Mouse (Mus musculus): ENCODE data around the gene Cirbp.
A peak's percentile ranks its signal among the peaks of the same experiment; 100 is the strongest.

Gene Cirbp

DNA sequence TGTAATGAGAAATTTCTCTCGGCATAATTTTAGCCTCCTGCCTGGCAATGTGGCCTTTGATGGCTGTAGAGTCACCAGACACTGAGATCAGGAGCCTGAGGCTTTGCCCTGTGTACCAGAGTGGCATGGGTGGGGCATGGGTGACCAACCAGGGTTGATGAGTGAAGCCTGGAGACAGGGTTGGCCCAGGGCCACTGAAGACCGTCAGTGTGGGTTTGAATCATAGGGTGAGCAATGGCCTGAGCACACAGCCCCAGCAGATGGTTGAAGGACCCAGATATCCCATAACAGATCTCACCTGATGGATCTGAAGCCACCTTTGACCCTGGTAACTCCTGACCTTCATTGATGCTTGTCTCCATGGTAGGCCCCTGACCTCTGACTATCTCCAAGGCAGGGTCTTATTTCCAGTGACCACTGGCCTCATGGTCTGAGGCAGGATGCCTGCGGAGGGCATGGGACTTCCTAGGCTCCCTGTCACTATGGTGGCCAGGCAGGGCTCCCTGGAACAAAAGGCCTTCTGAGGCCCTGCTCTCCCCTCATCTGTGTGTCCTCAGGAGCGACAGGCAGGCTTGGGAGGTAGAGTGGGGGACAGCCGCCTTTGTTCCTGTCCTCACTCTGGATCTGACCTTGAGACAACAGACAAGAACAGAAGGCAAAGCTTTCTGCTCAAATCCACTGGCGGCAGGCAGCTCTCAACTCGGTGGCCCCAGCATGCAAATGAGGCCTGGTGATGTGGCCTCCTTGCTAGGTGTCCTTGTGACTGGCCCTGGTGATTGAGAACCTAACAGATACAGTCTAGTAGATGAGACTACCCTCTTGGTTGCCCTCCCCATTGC is 11.9 kb downstream of the Cirbp start:
- no peak for DNase-seq (ENCODE audit: low read depth)

DNA sequence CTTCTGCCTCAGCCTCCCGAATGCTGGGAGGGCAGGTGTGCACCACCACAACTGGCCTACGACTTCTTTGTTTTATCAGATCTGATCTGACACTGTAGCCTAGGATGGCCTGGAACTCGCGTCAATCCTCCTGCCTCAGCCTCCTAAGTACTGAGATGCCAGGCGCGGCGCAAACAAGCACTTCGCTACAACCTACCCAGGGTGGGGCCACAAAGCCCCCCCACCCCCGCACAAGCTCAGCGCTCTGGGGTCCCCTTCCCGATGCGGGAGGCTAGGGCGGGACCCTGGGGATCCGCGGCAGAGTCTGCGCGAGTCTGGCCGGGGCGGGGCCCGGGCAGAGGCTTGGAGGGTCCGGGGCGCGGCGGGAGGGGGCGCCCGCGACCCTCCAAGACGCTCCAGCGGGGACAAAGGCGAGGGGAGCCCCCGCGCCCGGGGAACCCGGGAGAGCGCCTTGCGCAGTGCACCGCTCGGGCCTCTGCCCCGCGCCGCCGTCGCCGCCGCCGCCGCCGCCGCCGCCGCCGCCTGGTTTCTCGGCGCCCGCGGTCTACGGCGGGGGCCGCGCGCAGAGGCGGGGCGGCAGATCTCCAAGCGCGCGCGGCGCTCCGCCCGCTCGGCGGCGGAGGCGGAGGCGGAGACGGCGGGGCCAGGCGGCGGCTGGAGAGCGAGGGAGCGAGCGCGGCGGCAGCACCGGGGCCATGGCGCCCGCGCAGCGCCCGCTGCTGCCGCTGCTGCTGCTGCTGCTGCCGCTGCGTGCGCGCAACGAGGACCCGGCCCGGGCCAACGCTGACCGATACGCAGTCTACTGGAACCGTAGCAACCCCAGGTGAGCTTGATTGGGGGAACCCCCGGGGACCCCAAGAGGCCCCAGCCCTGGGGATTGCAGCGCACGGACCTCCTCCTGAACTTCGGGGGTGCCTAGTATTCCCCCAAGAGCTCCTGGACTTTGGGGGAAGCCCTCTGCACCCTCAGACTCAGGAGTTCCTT is 13.6 kb downstream of the Cirbp start, which contains the start of gene Efna2:
Gene Efna2 (plus strand): TSS at position 415 of the 984 bp plus-strand sequence.
- DNase-seq (ENCODE audit: low read depth) = no peak

DNA sequence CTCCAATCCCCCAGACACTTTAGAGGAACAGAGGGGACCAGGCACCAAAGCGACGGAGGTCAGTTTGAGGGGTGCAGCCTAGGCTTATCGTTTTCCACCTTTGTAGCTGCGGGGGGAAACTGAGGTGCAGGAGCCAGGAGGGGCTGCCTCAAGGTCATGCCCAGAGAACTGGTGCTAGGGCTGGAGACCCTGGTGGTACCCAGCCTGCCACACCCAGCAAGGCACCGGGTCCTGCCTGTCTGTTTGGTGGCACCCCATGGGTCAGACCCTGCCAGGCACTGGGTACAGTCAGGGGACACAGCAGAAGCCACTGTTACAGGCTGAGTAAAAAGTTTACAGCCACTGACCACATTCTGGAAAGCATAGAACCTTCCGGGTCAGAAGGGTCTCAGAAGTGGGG is 14.5 kb downstream of the Cirbp start:
- DNase-seq (ENCODE audit: low read depth) = no peak

DNA sequence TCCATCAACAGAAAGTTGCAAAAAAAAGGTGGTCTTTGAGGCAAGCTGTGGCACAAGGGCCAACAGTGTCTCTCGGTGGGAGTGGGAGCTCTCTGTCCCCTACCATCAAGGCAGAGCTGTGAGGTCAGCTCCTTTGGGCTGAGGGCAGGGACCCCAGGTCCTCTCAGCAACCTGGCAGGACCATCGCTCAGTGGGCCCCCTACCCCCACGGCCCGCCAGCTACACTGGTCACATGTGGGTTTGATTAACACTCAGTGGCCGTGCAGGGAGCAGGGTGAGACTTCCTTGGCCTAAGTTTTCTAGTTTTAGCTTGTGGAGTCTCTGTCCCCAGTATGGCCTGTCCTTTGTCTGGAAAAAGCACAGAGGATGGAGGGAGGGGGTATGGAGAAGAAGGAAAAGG is 15.0 kb downstream of the Cirbp start:
- no peak for DNase-seq (ENCODE audit: low read depth)

DNA sequence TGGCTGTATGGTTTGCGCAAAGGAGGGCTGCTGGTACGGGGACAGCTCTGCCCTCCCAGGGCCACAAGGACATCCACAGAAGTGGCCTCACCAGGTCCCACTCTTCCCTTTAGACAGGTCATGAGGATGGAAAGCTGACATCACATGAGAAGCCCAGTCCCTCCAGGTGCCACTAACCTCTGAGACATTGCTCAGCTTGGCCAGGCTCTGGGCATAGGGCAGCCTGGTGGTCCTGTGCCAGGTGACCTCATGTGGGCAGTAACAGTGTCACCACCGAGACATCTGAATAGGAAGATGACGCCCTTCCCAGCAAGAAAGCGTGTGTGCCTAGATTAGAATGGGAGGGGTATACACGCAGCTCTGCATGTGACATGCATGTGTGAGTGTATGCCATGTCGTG is 16.8 kb downstream of the Cirbp start:
- DNase-seq (ENCODE audit: low read depth) = no peak

DNA sequence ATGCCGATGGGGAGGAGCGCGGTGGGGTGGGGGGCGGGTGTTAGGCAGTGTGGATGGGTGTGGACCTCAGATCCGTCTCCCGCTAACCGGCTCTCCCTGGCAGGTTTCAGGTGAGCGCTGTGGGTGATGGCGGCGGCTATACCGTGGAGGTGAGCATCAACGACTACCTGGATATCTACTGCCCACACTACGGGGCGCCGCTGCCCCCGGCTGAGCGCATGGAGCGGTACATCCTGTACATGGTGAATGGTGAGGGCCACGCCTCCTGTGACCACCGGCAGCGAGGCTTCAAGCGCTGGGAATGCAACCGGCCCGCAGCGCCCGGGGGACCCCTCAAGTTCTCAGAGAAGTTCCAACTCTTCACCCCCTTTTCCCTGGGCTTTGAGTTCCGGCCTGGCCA is 20.9 kb downstream of the Cirbp start:
- no peak for DNase-seq (ENCODE audit: low read depth)

DNA sequence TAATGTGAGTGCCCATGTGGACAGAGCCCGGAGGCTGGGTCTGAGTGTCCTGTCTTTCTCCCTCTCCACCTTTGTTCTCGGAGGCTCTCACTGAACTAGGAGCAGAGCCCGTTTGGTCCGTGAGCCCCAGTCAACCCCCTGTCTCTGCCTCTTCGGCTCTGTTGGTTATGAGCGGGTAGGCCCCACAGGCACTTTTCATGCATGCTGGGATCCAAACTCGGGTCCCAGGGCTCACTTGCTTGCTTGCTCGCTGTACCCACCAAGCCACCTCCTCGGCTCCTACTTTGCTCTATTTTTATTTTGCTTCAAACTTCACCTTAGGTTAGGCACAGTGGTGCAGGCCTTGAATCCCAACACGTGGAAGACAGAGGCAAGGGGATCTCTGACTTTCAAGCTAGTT is 22.0 kb downstream of the Cirbp start:
- DNase-seq (ENCODE audit: low read depth) = no peak

DNA sequence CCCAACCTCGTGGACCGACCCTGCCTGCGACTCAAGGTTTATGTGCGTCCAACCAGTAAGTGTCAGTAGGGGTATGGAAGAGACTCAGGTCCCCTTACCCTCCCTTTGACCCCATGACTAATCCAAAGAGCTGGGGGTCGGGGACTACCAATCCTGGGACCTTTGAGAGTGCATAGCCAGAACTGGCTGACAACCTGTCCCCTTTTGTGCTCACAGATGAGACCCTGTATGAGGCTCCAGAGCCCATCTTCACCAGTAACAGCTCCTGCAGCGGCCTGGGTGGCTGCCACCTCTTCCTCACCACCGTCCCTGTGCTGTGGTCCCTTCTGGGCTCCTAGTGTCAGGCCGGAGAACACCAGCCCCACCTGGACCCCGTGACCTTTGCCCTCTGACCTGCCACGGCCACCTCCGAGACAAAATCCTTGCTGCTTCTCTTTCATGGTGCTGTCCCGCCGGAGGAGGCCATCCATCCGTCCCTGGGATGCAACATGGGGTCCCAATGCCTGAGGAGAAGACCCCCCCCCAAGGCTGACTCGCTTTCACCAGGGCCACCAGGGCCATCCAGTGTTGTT is 22.8 kb downstream of the Cirbp start:
- DNase-seq (ENCODE audit: low read depth) = no peak

DNA sequence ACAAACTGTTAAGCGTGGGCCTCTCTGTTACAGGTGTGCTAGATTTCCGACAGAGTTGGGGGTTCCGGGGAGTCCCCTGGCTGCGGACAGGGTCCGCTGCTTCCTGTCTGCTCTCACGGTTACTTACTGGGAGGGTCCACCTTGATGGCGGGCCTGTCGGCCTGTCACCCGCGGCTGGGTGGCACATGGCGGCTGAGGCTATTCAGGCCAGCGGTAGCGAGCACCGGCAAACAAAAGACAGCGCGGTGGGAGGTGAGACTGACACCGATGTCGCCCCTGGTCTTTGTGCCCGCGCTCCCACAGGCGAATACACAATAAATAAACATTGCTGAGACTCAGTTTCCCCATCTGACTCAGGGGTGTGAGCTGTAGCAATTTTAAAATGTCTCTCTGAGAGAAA is 24.2 kb downstream of the Cirbp start:
- no peak for DNase-seq (ENCODE audit: low read depth)

DNA sequence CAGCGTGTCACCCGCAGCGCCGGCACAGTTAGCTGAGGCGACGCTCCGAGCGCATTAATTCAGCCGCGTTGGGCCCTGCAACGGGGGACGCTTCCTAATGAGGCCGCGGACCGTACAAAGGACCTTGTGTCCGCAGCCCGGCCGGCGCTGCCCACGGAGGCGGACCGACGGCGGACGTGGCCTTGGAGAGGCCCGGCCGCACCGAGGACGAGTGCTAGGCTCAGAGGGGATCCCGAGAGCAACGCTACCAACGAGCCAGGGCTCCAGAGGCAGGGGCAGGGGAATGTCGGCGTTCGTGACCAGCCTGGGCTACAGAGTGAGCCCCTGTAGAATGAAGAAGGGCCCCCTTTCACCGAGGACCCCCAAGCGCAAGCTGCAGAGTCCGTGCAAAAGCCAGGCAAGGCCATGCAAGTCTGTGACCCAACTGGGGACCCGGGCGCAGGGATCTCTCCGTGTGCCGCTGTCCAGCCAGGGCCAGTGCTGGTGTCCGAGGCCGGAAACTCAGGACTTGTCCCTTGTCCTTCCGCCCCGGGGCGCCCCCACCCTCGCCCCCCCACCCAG is 24.8 kb downstream of the Cirbp start:
- no peak for DNase-seq (ENCODE audit: low read depth)

DNA sequence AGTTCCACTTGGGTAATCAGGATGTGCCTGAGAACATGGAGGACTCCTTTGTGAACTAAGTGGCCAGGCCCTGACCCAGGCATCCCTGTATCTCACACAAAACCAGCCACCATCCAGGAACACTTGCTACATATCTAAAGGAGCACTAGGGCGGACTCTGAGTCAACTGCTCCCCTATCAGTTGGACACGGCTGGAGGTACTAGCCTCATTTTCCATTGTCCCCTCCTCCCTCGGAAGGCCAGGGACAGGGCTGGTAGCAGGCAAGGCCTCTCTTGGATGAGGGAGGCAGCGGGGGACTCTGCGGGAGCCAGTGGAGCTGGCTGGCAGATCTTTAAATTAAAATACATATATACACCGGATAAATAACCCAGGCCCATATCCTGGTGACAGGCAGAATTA is 28.2 kb downstream of the Cirbp start:
- no peak for DNase-seq (ENCODE audit: low read depth)

DNA sequence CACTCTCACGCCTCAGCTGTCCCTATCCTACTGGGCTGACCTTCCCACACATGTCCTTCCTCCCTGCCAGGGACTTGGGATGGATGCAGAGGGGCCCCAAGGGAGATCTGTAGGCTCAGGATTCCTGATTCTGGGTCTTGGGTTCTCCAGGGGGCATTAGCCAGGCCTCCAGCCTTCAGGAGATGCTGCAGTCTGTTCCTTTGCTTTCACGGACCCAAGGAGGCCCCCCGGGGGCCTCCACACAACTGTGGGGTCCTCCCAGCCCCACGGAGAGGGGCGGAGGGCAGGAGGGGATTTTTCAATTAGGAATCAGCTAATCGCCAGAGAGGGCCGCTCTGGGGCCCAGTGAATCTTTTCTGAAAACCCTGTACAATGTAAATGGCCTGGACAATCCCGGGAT is 28.7 kb downstream of the Cirbp start:
- DNase-seq (ENCODE audit: low read depth) = no peak

DNA sequence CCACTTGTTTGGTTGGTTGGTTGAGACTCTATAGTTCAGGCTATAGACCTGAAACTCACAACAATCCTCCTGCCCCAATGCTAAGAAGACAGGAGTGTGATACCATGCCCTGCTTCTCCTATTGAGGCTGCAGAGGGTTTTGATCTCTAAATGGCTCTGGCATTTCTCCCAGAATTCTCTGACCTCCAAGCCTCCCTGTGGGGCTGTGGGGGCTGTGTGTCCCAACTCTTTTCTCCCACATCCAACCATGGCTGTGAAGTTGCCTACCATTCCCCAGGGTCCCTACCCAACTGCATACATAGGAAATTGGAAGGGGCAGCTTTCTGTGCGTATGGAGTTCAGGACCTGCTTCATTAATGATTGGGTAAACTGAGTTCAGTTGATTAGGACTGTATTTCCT is 30.4 kb downstream of the Cirbp start:
- DNase-seq (ENCODE audit: low read depth) = no peak

DNA sequence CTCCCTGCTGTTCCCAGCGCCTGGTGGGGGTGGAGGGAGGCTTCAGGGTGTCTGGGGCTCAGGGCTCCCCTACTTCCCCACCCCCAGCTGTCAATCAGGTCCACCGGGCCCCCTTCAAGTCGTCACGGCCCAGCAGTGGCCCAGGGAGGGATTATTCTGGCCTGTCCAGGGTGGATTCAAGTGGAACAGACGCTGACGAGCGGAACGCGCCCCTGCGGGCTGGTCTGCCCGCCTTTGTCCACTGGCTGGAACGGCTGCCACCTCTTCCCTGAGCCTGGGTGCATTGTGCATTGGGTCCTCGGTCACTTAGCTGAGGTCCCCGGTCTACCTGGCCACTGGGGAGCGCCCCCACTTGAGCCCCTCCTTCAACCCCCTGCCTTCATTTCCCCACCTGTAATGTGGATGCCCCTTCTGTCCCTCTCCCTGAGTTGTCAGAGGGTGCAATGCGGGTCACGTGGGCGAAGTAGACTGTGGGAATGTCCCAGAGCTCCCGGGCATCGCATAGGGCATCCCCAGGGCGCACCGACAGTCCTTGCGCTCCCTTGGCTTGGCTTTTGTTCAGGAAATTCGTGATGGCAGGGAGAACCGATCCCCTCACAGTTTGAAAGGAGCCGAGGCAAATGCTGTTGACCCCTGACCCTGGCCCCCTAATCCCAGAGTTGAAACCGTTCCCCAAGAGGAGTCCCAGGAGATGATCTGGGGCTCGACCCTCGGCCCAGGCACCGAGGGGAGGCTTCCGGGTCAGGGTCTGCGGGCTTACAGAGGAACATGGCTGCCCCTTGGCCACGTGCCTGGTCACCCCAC is 31.2 kb downstream of the Cirbp start:
- DNase-seq (ENCODE audit: low read depth) = no peak

DNA sequence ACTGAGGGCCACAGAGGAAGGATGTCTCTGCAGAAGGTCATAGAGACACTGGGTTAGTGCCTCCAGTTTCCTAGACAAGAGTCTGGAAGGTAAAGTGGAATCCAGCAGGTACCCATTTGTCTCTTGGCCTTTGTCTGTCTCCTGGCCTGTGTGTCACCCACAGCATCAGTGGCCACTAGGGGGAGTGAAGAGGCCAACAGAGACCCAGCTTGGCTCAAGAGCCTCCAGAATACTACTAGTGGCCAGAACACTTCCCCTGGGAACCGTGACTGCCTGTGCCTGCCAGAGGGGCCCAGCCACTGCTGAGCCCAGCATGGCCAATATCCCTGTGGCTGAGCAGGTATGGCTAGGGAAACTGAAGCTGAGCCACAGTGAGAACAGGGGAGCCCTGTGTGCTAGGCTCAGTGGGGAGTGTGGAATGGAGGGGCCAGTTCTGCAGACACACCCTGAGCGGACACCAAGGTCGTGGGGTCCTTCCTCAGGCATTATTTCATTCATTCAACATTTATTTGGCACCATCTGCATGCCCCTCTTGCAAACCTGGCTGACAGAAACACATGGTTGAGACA is 33.7 kb downstream of the Cirbp start:
- DNase-seq (ENCODE audit: low read depth) = peak; percentile 87

DNA sequence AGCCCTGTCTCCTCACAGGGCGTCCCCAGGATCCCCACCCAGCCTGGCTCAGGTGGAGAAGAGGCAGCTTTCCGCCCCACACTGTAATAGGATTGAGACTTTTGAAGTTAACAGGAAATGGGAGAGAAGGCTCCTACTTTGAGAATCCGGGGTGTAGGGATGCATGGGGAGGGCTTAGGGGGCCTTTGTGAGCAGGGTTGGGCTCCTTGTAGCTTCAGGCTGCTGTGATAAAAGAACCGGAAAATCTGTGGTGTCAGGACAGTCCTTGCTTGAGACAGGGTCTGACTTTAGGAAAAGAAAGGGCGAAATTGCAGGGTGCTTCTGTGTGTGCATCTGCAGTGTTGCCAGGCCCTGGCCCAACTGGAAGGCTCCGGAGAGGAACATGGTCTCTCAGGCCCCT is 34.7 kb downstream of the Cirbp start:
- DNase-seq (ENCODE audit: low read depth) = no peak

DNA sequence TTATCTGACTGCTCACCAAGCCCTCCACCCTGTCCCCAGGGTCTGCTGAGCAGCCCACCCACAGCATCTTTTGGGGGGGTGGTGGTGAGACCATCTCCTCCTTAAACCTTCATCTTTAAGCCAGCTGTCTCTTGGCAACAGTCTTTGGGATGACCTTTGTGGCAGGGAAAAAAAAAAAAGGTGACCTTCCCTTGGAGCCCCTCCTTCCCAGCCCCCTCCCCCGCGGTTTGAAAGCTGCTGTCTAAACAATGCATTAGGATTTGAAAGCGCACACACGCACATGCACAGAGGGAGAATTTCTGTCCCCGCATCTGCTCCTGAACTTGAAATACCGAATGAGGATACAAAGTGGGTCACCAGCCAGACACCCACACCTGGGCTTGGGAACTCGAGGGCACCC is 38.3 kb downstream of the Cirbp start:
- DNase-seq (ENCODE audit: low read depth) = no peak

DNA sequence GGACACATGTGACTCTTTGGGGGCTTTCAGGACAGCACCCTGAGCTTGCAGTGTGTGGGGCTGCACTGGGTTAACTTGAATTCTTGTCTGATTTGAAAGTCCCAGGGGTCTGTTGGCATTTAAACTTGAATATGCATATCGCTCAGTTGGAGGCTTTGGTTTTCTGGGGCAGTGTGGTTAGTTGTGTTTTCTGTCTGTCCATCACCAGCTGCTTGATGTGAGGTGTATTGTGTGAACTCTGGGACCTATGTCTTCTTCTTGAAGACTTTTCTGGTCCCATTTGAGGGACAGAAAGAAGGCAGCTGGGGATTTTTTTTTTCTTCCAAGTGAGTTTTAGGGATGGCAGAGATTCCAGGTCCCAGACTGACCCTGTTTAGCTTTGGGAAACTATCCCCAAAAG is 41.4 kb downstream of the Cirbp start:
- no peak for DNase-seq (ENCODE audit: low read depth)

DNA sequence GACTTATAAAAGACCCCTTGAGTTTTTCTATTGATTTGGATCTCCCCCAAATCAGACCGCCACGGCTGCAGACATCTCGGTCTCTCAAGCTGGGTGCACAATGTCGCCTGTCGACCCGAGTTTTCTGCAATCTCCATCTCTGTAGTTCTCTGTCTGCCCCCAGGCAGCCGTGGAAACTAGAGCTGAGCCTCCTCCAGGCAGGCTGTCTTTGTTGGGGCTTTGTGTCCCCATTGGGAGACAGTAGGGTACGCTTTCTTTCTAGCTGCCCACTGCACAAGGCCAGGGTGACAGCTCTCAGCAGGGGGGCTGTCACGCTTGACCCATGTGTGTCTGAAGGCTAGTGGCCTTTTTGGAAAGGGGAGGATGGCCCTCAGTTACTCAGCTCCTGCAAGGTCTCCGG is 41.9 kb downstream of the Cirbp start:
- no peak for DNase-seq (ENCODE audit: low read depth)

DNA sequence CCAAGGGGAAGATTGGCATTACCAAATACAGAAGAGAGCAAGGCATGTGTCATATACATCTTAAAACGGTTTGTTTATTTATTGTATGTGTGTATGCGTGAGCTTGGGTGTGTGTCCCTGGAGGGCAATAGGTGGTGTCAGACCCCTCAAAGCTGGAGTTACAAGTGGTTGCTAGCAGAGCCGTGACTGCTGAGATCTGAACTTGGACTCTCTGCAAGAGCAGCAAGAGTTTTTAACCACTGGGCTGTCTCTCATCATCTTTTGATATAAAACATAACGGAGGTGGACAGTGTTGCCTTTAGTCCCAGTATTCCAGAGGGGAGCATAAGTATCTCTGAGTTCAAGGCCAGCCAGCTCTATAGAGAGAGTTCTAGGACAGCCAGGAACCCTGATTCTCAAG is 42.5 kb downstream of the Cirbp start:
- DNase-seq (ENCODE audit: low read depth) = no peak

DNA sequence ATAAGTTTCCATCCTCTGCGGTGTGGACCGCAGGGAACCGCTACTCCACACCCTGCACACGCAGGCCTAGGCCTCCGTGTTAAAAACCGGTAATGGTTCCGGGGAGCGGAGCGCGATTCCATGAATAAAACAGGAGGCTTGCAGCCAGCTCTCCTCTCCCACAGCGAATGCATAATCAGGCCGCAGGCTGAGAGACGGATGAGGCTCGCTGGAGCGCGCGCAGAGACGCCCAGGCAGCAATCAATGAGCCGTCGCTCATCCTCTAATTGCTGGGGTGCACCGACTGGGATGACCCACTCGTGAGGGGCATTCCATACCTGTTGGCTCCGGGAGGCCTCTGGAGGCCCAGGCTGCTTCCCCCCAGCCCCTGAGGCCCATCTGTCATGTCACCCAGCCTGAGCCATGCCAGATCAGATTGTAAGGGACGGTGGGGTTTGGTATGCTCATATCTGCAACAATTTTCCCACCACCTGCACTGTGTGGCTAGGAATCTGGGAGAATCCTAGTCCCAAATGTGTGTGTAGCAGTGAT is 43.1 kb downstream of the Cirbp start:
- no peak for DNase-seq (ENCODE audit: low read depth)

Data from 416B (cell line).